Mouse (Mus musculus): ENCODE data around the gene Rsc1a1. TPM values are rescaled to one million over a fixed set of nuclear protein-coding genes. Genes with fewer than 3 reads are reported as not detected.

Gene Rsc1a1
- not detected in 2 replicates for polyA plus RNA-seq (2015; fragmentation: Nextera tagmentation; extraction: Ambion mirVana)

- WGBS, result 90% methylated on average over 6 of the region's 6 CpGs
- Histone ChIP-seq H3K9me3 (no peaks in the 10 kb centered on the region), H3K4me3 (no peak within 1 kb of the TSS), H3K4me2 (replicated peaks) (no peak within 1 kb of the TSS), H3K27me3 (no peaks in the 10 kb centered on the region), H3K9ac (replicated peaks) (no peak within 1 kb of the TSS), H3K36me3 (peaks cover 51% of the 10 kb centered on the region), H3K4me1 (no peaks in the 10 kb centered on the region), H3K27ac (replicated peaks) (no peak within 1 kb of the TSS)
- no peak for ATAC-seq (replicated peaks)
Observed at GRCm38 (mm10) chr4:141685499-141685898, at the start of gene Rsc1a1. Gene Rsc1a1, minus strand, starts transcription at chr4:141685599.

- peak overlapping the region; percentile 76 for H3K4me2 ChIP-seq (replicated peaks)
- H3K36me3 ChIP-seq, result no peaks in the 10 kb centered on the region
- H3K4me3 ChIP-seq, result peak overlapping the region; percentile 46
- peak overlapping the region; percentile 49; the same call in 1 of the 2 replicates for H3K27ac ChIP-seq (replicated peaks)
- peak overlapping the region; percentile 50 for H3K9ac ChIP-seq (replicated peaks)
- 22% methylated on average over 9 of the region's 9 CpGs for WGBS
- H3K27me3 ChIP-seq, result no peaks in the 10 kb centered on the region
- ATAC-seq (replicated peaks), result peak; percentile 56
- no peaks in the 10 kb centered on the region for H3K9me3 ChIP-seq
- H3K4me1 ChIP-seq, result peaks cover 10% of the 10 kb centered on the region
Observed at GRCm38 (mm10) chr4:141735206-141735560, 49.8 kb upstream of the Rsc1a1 start.

GRCm38 (mm10) chr4:141734446-141735205 lies 49.2 kb upstream of the Rsc1a1 start:
- WGBS, result 6% methylated on average over 24 of the region's 24 CpGs
- H3K4me3 ChIP-seq, result peak overlapping the region; percentile 46
- peak overlapping the region; percentile 76 for H3K4me2 ChIP-seq (replicated peaks)
- peaks cover 10% of the 10 kb centered on the region for H3K4me1 ChIP-seq
- H3K36me3 ChIP-seq, result no peaks in the 10 kb centered on the region
- H3K9me3 ChIP-seq, result no peaks in the 10 kb centered on the region
- peak overlapping the region; percentile 49; the same call in 1 of the 2 replicates for H3K27ac ChIP-seq (replicated peaks)
- peak overlapping the region; percentile 50 for H3K9ac ChIP-seq (replicated peaks)
- ATAC-seq (replicated peaks), result peak; percentile 99
- no peaks in the 10 kb centered on the region for H3K27me3 ChIP-seq

- Histone ChIP-seq H3K4me1 (peaks cover 10% of the 10 kb centered on the region), H3K9me3 (no peaks in the 10 kb centered on the region), H3K9ac (replicated peaks) (no peak overlapping the region), H3K27me3 (no peaks in the 10 kb centered on the region), H3K36me3 (no peaks in the 10 kb centered on the region), H3K27ac (replicated peaks) (no peak overlapping the region), H3K4me3 (no peak overlapping the region), H3K4me2 (replicated peaks) (no peak overlapping the region)
- no peak for ATAC-seq (replicated peaks)
- WGBS, result 87% methylated on average over 5 of the region's 5 CpGs
Observed at GRCm38 (mm10) chr4:141731766-141732165, 46.4 kb upstream of the Rsc1a1 start.

GRCm38 (mm10) chr4:141730401-141730800 lies 45.0 kb upstream of the Rsc1a1 start:
- H3K9me3 ChIP-seq, result no peaks in the 10 kb centered on the region
- no peak overlapping the region for H3K4me2 ChIP-seq (replicated peaks)
- 89% methylated on average over 13 of the region's 13 CpGs for WGBS
- no peaks in the 10 kb centered on the region for H3K27me3 ChIP-seq
- no peak overlapping the region for H3K27ac ChIP-seq (replicated peaks)
- H3K4me1 ChIP-seq, result peaks cover 10% of the 10 kb centered on the region
- no peaks in the 10 kb centered on the region for H3K36me3 ChIP-seq
- H3K4me3 ChIP-seq, result no peak overlapping the region
- no peak for ATAC-seq (replicated peaks)
- H3K9ac ChIP-seq (replicated peaks), result no peak overlapping the region

- Histone ChIP-seq H3K27me3 (no peaks in the 10 kb centered on the region), H3K9me3 (no peaks in the 10 kb centered on the region), H3K4me3 (no peak overlapping the region), H3K4me2 (replicated peaks) (no peak overlapping the region), H3K27ac (replicated peaks) (no peak overlapping the region), H3K9ac (replicated peaks) (no peak overlapping the region), H3K36me3 (no peaks in the 10 kb centered on the region), H3K4me1 (peaks cover 2% of the 10 kb centered on the region; the same call in 1 of the 2 replicates)
- ATAC-seq (replicated peaks), result no peak
- WGBS, result 78% methylated on average over 3 of the region's 3 CpGs
Observed at GRCm38 (mm10) chr4:141729266-141729665, 43.9 kb upstream of the Rsc1a1 start.

- Histone ChIP-seq H3K36me3 (no peaks in the 10 kb centered on the region), H3K9ac (replicated peaks) (no peak overlapping the region), H3K9me3 (no peaks in the 10 kb centered on the region), H3K4me3 (no peak overlapping the region), H3K27ac (replicated peaks) (no peak overlapping the region), H3K27me3 (no peaks in the 10 kb centered on the region), H3K4me2 (replicated peaks) (no peak overlapping the region), H3K4me1 (peaks cover 21% of the 10 kb centered on the region)
- 62% methylated on average over 3 of the region's 3 CpGs for WGBS
- no peak for ATAC-seq (replicated peaks)
Observed at GRCm38 (mm10) chr4:141725738-141726137, 40.3 kb upstream of the Rsc1a1 start.

GRCm38 (mm10) chr4:141725277-141725676 lies 39.9 kb upstream of the Rsc1a1 start:
- Histone ChIP-seq H3K9ac (replicated peaks) (no peak overlapping the region), H3K4me3 (no peak overlapping the region), H3K9me3 (no peaks in the 10 kb centered on the region), H3K4me1 (peaks cover 21% of the 10 kb centered on the region), H3K4me2 (replicated peaks) (no peak overlapping the region), H3K27ac (replicated peaks) (no peak overlapping the region), H3K27me3 (no peaks in the 10 kb centered on the region), H3K36me3 (no peaks in the 10 kb centered on the region)
- 80% methylated on average over 5 of the region's 5 CpGs for WGBS
- ATAC-seq (replicated peaks), result no peak

GRCm38 (mm10) chr4:141724594-141724993 lies 39.2 kb upstream of the Rsc1a1 start:
- 72% methylated on average over 11 of the region's 11 CpGs for WGBS
- Histone ChIP-seq H3K4me3 (no peak overlapping the region), H3K27me3 (no peaks in the 10 kb centered on the region), H3K36me3 (peaks cover 5% of the 10 kb centered on the region; the same call in 1 of the 2 replicates), H3K27ac (replicated peaks) (no peak overlapping the region), H3K4me2 (replicated peaks) (no peak overlapping the region), H3K4me1 (peaks cover 21% of the 10 kb centered on the region), H3K9ac (replicated peaks) (no peak overlapping the region), H3K9me3 (no peaks in the 10 kb centered on the region)
- ATAC-seq (replicated peaks), result no peak

GRCm38 (mm10) chr4:141723673-141724068 lies 38.3 kb upstream of the Rsc1a1 start:
- ATAC-seq (replicated peaks), result peak; percentile 69
- H3K4me3 ChIP-seq, result peak overlapping the region; percentile 97
- whole genome bisulfite sequencing, result 6% methylated on average over 13 of the region's 13 CpGs
- peak overlapping the region; percentile 95 for H3K9ac ChIP-seq (replicated peaks)
- peak overlapping the region; percentile 82 for H3K4me2 ChIP-seq (replicated peaks)
- no peaks in the 10 kb centered on the region for H3K9me3 ChIP-seq
- peaks cover 5% of the 10 kb centered on the region; the same call in 1 of the 2 replicates for H3K36me3 ChIP-seq
- peak overlapping the region; percentile 70 for H3K27ac ChIP-seq (replicated peaks)
- no peaks in the 10 kb centered on the region for H3K27me3 ChIP-seq
- H3K4me1 ChIP-seq, result peaks cover 21% of the 10 kb centered on the region

- WGBS, result under 1% methylated on average over 104 of the region's 105 CpGs
- peak; percentile 93 for ATAC-seq (replicated peaks)
Observed at GRCm38 (mm10) chr4:141722731-141723672, 37.6 kb upstream of the Rsc1a1 start, which contains the start of gene Ddi2. Gene Ddi2, minus strand, starts transcription at chr4:141723419.

GRCm38 (mm10) chr4:141721961-141722360 lies 36.6 kb upstream of the Rsc1a1 start:
- no peak for ATAC-seq (replicated peaks)
- Histone ChIP-seq H3K9me3 (no peaks in the 10 kb centered on the region), H3K4me1 (peaks cover 21% of the 10 kb centered on the region), H3K4me3 (peak overlapping the region; percentile 97), H3K36me3 (peaks cover 5% of the 10 kb centered on the region; the same call in 1 of the 2 replicates), H3K27me3 (no peaks in the 10 kb centered on the region), H3K4me2 (replicated peaks) (peak overlapping the region; percentile 82), H3K9ac (replicated peaks) (peak overlapping the region; percentile 95), H3K27ac (replicated peaks) (no peak overlapping the region)
- WGBS, result 70% methylated on average over 6 of the region's 6 CpGs

More at GRCm38 (mm10) chr4:141722731-141723672, 37.6 kb upstream of the Rsc1a1 start, which contains the start of gene Ddi2:
- H3K27me3 ChIP-seq, result no peaks in the 10 kb centered on the region
- H3K4me2 ChIP-seq (replicated peaks), result peak within 1 kb of the TSS; percentile 82
- peak within 1 kb of the TSS; percentile 97 for H3K4me3 ChIP-seq
- peak within 1 kb of the TSS; percentile 95 for H3K9ac ChIP-seq (replicated peaks)
- no peaks in the 10 kb centered on the region for H3K9me3 ChIP-seq
- peaks cover 5% of the 10 kb centered on the region; the same call in 1 of the 2 replicates for H3K36me3 ChIP-seq
- peaks cover 21% of the 10 kb centered on the region for H3K4me1 ChIP-seq
- H3K27ac ChIP-seq (replicated peaks), result peak within 1 kb of the TSS; percentile 91
